Mouse (Mus musculus): Measurements from ENCODE around the gene Qser1. TPM values are rescaled to one million over a fixed set of nuclear protein-coding genes. Genes with fewer than 3 reads are reported as not detected.

Gene Qser1
- total RNA-seq, 1 experiment = 20.7 TPM

DNA sequence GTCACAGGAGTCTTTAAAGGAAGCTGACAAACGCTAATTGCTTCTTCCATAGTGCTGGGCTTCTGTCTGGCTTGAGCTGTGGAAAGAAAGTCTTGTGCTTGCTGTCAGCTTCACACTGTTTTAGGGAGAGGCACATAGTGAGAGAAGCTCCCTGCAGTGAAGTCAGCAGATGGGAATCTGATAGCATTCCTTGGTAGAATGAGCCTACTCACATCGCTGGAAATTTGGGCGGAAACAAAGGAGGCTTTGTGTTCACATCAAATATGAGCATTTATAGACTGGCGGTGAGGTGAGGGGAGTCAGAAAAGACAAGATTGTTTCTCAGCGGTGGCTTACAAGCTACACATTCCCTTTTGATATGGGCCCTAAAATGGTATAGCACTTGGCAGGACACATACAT, 35.1 kb upstream of the Qser1 start:
- Histone ChIP-seq H3K36me3 (ENCODE audit: control insufficient read depth, insufficient read depth, low read length, poor library complexity, severe bottlenecking) (peaks cover 2% of the 10 kb centered on the region; the same call in 1 of the 2 replicates), H3K9me3 (ENCODE audit: control insufficient read depth, insufficient read depth, low read depth, low read length) (no peaks in the 10 kb centered on the region), H3K27ac (ENCODE audit: insufficient read depth, low read depth, low read length, poor library complexity, severe bottlenecking) (no peak overlapping the region; the same call in 1 of the 2 replicates), H3K4me1 (ENCODE audit: control insufficient read depth in 2 of 2, insufficient read depth in 2 of 2, low read length in 2 of 2, poor library complexity in 1 of 2) (peaks cover 12 to 14% of the 10 kb centered on the region in 2 experiments), H3K4me3 (ENCODE audit: insufficient read depth in 1 of 2, low read depth in 1 of 2, low read length in 2 of 2, poor library complexity in 1 of 2, severe bottlenecking in 1 of 2) (no peak overlapping the region), H3K9ac (ENCODE audit: insufficient read depth, low read depth, low read length, poor library complexity, severe bottlenecking) (no peak overlapping the region)
- TF ChIP-seq ZNF384 (IDR thresholded peaks at IDR 0.05; ENCODE audit: low read depth, low read length) (no peak), HCFC1 (IDR thresholded peaks at IDR 0.05; ENCODE audit: borderline replicate concordance, insufficient read depth, low read length) (no peak), ZC3H11A (IDR thresholded peaks at IDR 0.05; ENCODE audit: borderline replicate concordance, low read depth, low read length) (no peak), CHD2 (IDR thresholded peaks at IDR 0.05; ENCODE audit: low read depth, low read length) (no peak), MAFK (IDR thresholded peaks at IDR 0.05; ENCODE audit: insufficient read depth, low read depth, low read length) (no peak)
- in situ Hi-C loops (cut with MboI; ENCODE audit: low sequenced_read_pairs in 2 of 2, unreplicated experiment in 2 of 2) = no loop called here
- DNase-seq (ENCODE audit: low read depth, low spot score) = no peak

- H3K9me3 ChIP-seq (ENCODE audit: control insufficient read depth, insufficient read depth, low read depth, low read length) = no peaks in the 10 kb centered on the region
- no peak for DNase-seq (ENCODE audit: low read depth, low spot score)
- H3K4me1 ChIP-seq (ENCODE audit: control insufficient read depth in 2 of 2, insufficient read depth in 2 of 2, low read length in 2 of 2, poor library complexity in 1 of 2) = peaks cover 6 to 12% of the 10 kb centered on the region in 2 experiments; a peak in 2 of 4 replicates
- in situ Hi-C loops (cut with MboI; ENCODE audit: low sequenced_read_pairs in 2 of 2, unreplicated experiment in 2 of 2) = no loop called here
- H3K4me3 ChIP-seq (ENCODE audit: insufficient read depth in 1 of 2, low read depth in 1 of 2, low read length in 2 of 2, poor library complexity in 1 of 2, severe bottlenecking in 1 of 2) = peak overlapping the region in 1 of 2 experiments; percentile 84; a peak in 2 of 4 replicates
- H3K27ac ChIP-seq (ENCODE audit: insufficient read depth, low read depth, low read length, poor library complexity, severe bottlenecking) = no peak overlapping the region
- TF ChIP-seq ZC3H11A (IDR thresholded peaks at IDR 0.05; ENCODE audit: borderline replicate concordance, low read depth, low read length) = no peak
- TF ChIP-seq HCFC1 (IDR thresholded peaks at IDR 0.05; ENCODE audit: borderline replicate concordance, insufficient read depth, low read length) = no peak
- no peak for TF ChIP-seq ZNF384 (IDR thresholded peaks at IDR 0.05; ENCODE audit: low read depth, low read length)
- TF ChIP-seq MAFK (IDR thresholded peaks at IDR 0.05; ENCODE audit: insufficient read depth, low read depth, low read length) = no peak
- TF ChIP-seq CHD2 (IDR thresholded peaks at IDR 0.05; ENCODE audit: low read depth, low read length) = no peak
- H3K36me3 ChIP-seq (ENCODE audit: control insufficient read depth, insufficient read depth, low read length, poor library complexity, severe bottlenecking) = peaks cover 2% of the 10 kb centered on the region
- no peak overlapping the region for H3K9ac ChIP-seq (ENCODE audit: insufficient read depth, low read depth, low read length, poor library complexity, severe bottlenecking)
Measured at GRCm38 (mm10) chr2:104849991-104850359, 33.4 kb upstream of the Qser1 start.

DNA sequence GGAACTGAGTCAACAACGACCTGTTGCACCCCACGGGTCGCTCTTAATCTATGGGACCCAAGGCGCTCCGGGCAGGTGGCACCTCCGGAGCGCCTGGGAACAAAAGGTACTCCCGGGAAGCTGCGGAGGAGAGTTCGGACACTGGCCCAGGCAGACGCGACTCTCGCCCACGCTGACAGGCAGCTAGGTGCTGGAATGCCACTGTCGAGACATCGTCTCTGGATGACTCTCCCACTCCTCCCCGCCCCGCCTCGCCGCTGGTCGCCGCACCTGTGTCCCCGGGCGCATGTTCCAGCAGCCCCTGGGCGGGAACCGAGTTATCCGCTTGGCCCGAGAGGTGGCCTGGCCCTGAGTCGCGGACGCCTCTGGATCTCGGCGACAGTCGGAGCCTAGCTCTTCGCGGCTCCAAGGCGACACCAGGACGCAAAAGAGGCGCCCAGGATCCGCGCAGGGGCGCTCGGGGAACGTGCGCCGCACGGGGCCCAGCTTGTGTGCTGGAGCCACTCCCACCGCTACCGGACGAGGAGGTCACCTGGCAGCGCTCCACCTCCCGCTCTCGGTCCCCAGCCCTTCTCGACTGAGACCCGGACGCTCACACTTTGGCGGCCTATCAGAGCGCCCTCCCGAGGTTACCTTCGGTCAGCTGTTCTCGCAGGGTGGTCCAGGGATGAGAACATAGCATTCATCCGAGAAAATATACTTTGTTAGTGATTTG, 32.9 kb upstream of the Qser1 start, which contains the start of gene Prrg4:
Gene Prrg4, minus strand, starts transcription at position 601 of the 715 bp plus-strand sequence.
- Histone ChIP-seq H3K9me3 (ENCODE audit: control insufficient read depth, insufficient read depth, low read depth, low read length) (no peaks in the 10 kb centered on the region), H3K4me1 (ENCODE audit: control insufficient read depth in 2 of 2, insufficient read depth in 2 of 2, low read length in 2 of 2, poor library complexity in 1 of 2) (peaks cover 5 to 12% of the 10 kb centered on the region in 2 experiments; a peak in 1 of 4 replicates), H3K27ac (ENCODE audit: insufficient read depth, low read depth, low read length, poor library complexity, severe bottlenecking) (peak within 1 kb of the TSS; percentile 30; the same call in 1 of the 2 replicates), H3K4me3 (ENCODE audit: insufficient read depth in 1 of 2, low read depth in 1 of 2, low read length in 2 of 2, poor library complexity in 1 of 2, severe bottlenecking in 1 of 2) (peak within 1 kb of the TSS; percentile 75 to 84), H3K36me3 (ENCODE audit: control insufficient read depth, insufficient read depth, low read length, poor library complexity, severe bottlenecking) (peaks cover 2% of the 10 kb centered on the region), H3K9ac (ENCODE audit: insufficient read depth, low read depth, low read length, poor library complexity, severe bottlenecking) (peak within 1 kb of the TSS; percentile 84)
- in situ Hi-C loops (cut with MboI; ENCODE audit: low sequenced_read_pairs in 2 of 2, unreplicated experiment in 2 of 2) = no loop called here
- TF ChIP-seq HCFC1 (IDR thresholded peaks at IDR 0.05; ENCODE audit: borderline replicate concordance, insufficient read depth, low read length) (0 out of 2 replicates have a peak, but pooled peaks have one; percentile 43), MAFK (IDR thresholded peaks at IDR 0.05; ENCODE audit: insufficient read depth, low read depth, low read length) (no peak)
- DNase-seq (ENCODE audit: low read depth, low spot score) = peak; percentile 80

DNA sequence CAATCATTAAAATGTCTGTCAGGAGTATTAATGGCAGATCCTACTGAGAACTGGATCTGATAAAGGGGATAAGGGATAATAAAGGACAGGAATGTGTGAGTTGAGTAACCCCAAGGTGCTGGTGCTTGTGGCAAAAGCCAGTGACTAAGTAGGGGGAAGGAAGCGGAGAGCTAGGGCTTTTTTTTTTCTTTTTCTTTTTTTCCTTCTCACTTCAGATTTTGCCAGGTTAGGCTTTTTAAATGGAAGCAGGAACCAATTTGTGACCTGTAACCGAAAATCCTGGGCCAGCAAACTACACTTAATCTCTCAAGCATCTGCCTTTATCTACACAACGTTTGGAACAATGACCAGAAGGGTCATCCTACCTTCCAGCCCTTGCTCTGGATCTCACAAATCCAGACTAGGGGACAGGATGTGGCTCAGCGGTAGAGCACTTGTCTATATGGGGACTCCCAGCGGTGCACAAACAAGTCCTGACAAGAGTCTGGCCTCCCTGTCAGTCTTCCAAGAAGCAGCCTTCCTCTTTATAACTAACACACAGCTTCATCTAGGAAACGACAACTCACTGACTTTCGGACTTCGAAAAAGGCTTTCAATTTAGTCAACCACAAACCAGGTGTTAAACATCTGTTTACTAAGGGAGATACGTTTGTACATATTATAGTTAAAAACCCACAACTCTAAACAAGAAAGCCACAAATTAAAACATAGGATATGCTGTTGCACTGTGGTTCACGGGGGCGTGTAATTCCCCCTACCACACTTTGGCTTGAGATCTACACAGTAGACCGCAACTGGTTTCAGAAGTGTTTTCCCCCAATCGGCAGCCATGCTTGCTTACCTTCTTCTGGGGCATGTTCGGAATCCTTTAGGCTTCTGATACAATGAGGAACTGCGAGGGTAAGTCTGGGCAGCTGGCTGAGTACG, 31.9 kb upstream of the Qser1 start:
- peaks cover 5 to 13% of the 10 kb centered on the region in 2 experiments; a peak in 1 of 4 replicates for H3K4me1 ChIP-seq (ENCODE audit: control insufficient read depth in 2 of 2, insufficient read depth in 2 of 2, low read length in 2 of 2, poor library complexity in 1 of 2)
- no peak for DNase-seq (ENCODE audit: low read depth, low spot score)
- H3K27ac ChIP-seq (ENCODE audit: insufficient read depth, low read depth, low read length, poor library complexity, severe bottlenecking) = no peak overlapping the region; the same call in 1 of the 2 replicates
- TF ChIP-seq ZC3H11A (IDR thresholded peaks at IDR 0.05; ENCODE audit: borderline replicate concordance, low read depth, low read length) (no peak), HCFC1 (IDR thresholded peaks at IDR 0.05; ENCODE audit: borderline replicate concordance, insufficient read depth, low read length) (no peak), ZNF384 (IDR thresholded peaks at IDR 0.05; ENCODE audit: low read depth, low read length) (no peak), CHD2 (IDR thresholded peaks at IDR 0.05; ENCODE audit: low read depth, low read length) (no peak), MAFK (IDR thresholded peaks at IDR 0.05; ENCODE audit: insufficient read depth, low read depth, low read length) (no peak)
- peak overlapping the region; percentile 75 to 84 for H3K4me3 ChIP-seq (ENCODE audit: insufficient read depth in 1 of 2, low read depth in 1 of 2, low read length in 2 of 2, poor library complexity in 1 of 2, severe bottlenecking in 1 of 2)
- no peaks in the 10 kb centered on the region for H3K9me3 ChIP-seq (ENCODE audit: control insufficient read depth, insufficient read depth, low read depth, low read length)
- peaks cover 3% of the 10 kb centered on the region for H3K36me3 ChIP-seq (ENCODE audit: control insufficient read depth, insufficient read depth, low read length, poor library complexity, severe bottlenecking)
- in situ Hi-C loops (cut with MboI; ENCODE audit: low sequenced_read_pairs in 2 of 2, unreplicated experiment in 2 of 2) = no loop called here
- H3K9ac ChIP-seq (ENCODE audit: insufficient read depth, low read depth, low read length, poor library complexity, severe bottlenecking) = peak overlapping the region; percentile 84

Data from ES-E14 (cell line).